Mouse (Mus musculus) olfactory bulb, adult 2 months (tissue): ENCODE data around the gene Ptgfr. TPM values are rescaled to one million over a fixed set of nuclear protein-coding genes. Genes with fewer than 3 reads are reported as not detected.

Experiments
- H3K27ac ChIP-seq: fragments of 200-500 bp; 2 replicates; pipeline ENCODE4 v1.5.1; 2012; ENCODE audit warnings: low read depth, low read length; ENCODE audit not compliant: insufficient read depth
- H3K4me1 ChIP-seq: fragments of 200-500 bp; 2 replicates; pipeline ENCODE4 v1.6.1; 2012; ENCODE audit warnings: low read length; ENCODE audit not compliant: control insufficient read depth, insufficient read depth
- H3K4me3 ChIP-seq: fragments of 200-500 bp; 2 replicates; pipeline ENCODE4 v1.5.1; 2012; ENCODE audit warnings: mild to moderate bottlenecking, low read depth, low read length, moderate library complexity; ENCODE audit not compliant: insufficient read depth
- CTCF ChIP-seq: fragments of 200-500 bp; IDR thresholded peaks from 2 replicates; pipeline ENCODE4 v1.5.1; 2012; ENCODE audit warnings: low read depth, mild to moderate bottlenecking, low read length, moderate library complexity; ENCODE audit not compliant: insufficient read depth
- POLR2A ChIP-seq: fragments of 200-500 bp; IDR thresholded peaks from 2 replicates; pipeline ENCODE4 v1.6.1; 2012; ENCODE audit warnings: mild to moderate bottlenecking, low read depth, low read length, moderate library complexity; ENCODE audit not compliant: insufficient read depth
- WGBS: fragments of 180-500 bp; shearing (Covaris S2); methylation state at CpG from one replicate; pipeline ENCODE4 v1.1.7; 2018; 5-methylcytosine and 5-hydroxymethylcytosine counted together
- polyA plus RNA-seq: library from polyadenylated mRNA; stranded (reverse); fragments of >200 nt; gene quantifications from 2 replicates; pipeline ENCODE4 v1.2.4, GENCODE M21; 2012; ENCODE audit warnings: low replicate concordance; ENCODE audit not compliant: missing spikeins, insufficient read depth, insufficient read length

Gene Ptgfr
- polyA plus RNA-seq, 1 experiment, result not detected

DNA sequence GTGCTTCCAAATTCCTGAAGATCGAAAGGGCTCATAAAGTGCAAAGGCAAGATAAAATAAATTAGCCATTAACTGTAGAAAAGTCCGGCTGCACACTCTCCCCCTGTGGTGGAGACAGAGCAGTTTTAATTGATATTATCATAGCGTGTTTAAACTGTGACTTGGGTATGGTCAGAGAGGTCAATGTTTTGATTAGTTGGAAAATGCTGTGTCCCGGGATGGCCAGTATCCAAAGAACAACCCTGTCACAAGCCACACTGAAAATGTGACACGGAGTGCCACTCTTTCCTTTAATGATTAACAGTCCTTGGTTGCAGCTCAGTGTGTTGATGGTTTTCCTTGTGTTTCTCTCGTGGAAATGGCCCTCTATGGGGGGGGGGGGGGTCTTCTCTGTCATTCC is 942 bp upstream of the Ptgfr start:
- TF ChIP-seq CTCF, result no peak
- TF ChIP-seq POLR2A, result no peak
- no peak overlapping the region for H3K4me3 ChIP-seq
- WGBS, result 62% methylated on average over 6 of the region's 6 CpGs
- H3K4me1 ChIP-seq, result peaks cover 10% of the 10 kb centered on the region
- no peak overlapping the region for H3K27ac ChIP-seq

DNA sequence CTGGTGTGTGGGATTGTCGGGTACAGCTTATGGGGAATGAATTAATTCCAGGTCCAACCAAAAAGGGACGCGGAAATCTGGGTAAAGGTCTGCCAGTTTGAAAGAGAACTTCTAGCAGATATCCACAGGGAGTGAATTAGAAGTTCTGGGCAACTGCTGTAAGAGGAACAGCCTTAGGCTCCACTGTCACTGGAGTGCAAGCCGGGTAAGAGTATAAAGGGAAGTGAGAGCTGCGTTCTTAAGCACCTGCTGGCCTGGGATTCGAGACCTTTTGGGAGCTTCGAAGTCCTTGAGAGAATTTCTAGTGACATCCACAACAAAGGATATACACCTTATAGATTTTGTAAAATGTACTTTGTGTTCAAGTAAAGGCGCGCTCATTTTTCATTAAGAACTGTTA is 319 bp upstream of the Ptgfr start:
- Histone ChIP-seq H3K27ac (no peak overlapping the region), H3K4me3 (no peak overlapping the region), H3K4me1 (peaks cover 10% of the 10 kb centered on the region)
- TF ChIP-seq CTCF, result no peak
- no peak for TF ChIP-seq POLR2A
- 46% methylated on average over 9 of the region's 9 CpGs for WGBS

DNA sequence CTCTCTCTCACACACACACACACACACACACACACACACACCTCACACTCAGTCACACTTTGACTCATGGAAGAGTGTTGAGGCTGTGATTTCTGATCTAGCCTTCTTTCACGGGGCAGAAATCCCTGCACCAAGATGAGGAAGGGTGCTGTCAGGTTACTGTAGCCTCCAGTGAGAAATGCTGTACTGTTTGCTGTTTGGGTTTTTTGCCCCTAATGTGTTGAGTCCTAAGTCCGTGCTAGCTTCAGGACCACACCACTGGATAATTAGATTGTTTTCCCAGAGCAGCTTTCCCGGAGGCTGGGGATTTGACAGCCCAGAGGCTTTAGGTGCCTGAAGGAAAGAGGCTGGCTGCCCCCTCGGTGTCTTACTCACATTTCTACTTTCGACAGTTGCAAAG is 979 bp downstream of the Ptgfr start:
- 7% methylated on average over 5 of the region's 5 CpGs for WGBS
- Histone ChIP-seq H3K4me1 (peaks cover 10% of the 10 kb centered on the region), H3K4me3 (0 out of 2 replicates have a peak overlapping the region, but pooled peaks have one; percentile 38), H3K27ac (no peak overlapping the region)
- TF ChIP-seq POLR2A (no peak), CTCF (no peak)

DNA sequence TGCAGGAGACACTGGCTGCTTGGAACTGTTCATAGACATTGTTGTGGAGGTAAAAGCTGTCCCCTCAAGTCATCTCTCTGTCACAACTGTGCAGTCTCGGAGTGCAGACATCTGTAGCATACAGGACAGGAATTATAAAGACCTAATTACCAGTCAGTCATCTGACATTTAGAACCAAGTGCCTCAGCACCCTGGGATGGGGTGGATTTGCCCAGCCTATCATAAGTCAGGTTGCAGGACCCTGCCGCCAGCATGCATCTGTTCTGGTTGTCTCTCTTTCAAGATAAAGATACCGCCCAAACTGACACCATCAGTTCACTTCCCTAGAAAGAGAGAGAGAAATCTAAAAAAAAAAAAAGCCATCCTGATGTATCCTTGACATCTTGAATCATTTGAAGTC is 1.6 kb downstream of the Ptgfr start:
- TF ChIP-seq CTCF (no peak), POLR2A (no peak)
- Histone ChIP-seq H3K4me3 (no peak overlapping the region), H3K27ac (no peak overlapping the region), H3K4me1 (peaks cover 10% of the 10 kb centered on the region)
- 79% methylated on average over 3 of the region's 3 CpGs for WGBS

DNA sequence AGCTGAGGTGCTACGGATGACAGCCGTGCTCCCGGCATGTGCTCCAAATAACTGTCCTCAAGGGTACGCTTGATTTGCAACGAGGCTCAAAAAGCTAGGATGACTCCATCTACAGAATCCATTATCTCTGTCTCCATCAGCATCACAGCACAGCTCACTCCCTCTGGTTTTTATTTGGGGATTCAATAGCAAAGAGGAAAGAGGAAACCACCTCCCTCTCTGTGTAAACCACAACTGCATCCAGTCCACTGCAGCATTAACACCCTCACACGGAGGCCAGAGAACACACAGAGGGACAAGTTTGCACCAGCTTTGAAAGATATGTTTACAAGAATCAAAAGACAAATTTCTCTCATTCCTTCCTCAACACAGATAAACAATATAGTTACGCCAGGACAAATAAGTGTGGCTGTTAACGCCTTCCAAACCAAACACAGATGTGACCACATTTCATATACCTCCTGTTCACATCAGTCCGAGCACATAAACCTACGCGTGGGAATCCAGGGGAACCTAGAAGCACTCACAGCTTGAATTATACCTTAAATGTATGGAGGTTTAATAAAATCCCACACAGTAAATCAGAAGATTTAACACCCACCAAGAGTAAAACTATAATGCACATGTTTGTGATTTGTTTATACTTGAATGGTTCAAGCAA is 9.3 kb downstream of the Ptgfr start:
- WGBS, result 90% methylated on average over 11 of the region's 11 CpGs
- Histone ChIP-seq H3K27ac (no peak overlapping the region), H3K4me3 (no peak overlapping the region), H3K4me1 (no peaks in the 10 kb centered on the region)
- TF ChIP-seq POLR2A, result no peak
- TF ChIP-seq CTCF, result no peak

DNA sequence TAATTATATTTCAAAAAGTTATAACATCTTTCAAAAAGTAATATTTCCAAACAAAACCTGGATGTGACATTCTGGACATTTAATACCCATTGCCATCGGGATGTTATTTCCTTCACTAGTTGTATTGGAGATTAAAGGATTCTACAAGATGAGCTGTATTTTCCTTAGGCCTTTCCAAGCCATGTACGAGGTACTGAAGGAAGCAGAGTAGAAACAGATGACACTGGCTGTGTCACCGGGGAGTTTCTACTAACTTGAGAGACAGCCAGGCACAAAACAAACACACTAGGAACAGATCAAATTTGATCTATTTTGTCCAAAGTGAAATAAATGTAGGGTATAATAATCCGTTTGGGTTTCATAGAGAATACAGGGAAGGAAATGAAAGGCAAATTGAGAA is 17.6 kb downstream of the Ptgfr start:
- WGBS, result 86% methylated on average over 4 of the region's 4 CpGs
- Histone ChIP-seq H3K27ac (no peak overlapping the region), H3K4me3 (no peak overlapping the region), H3K4me1 (no peaks in the 10 kb centered on the region)
- TF ChIP-seq POLR2A (no peak), CTCF (no peak)

DNA sequence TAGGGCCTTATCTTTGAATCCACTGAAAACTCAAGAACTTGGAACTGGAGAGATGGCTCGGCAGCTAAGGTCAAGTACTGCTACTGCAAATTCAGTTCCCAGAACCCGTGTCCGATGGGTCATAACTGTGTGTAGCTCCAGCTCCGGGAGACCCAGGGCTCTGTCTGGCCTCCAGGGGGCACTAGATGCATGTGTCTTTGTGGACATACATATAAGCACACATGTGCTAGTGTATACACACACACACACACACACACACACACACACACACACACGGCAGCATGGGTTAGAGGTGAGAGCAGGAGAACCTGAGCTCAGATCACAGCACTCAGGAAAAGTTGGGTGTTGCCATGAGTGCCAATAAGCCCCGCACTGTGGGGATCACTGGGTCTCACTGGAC is 19.2 kb downstream of the Ptgfr start:
- Histone ChIP-seq H3K4me1 (no peaks in the 10 kb centered on the region), H3K27ac (no peak overlapping the region), H3K4me3 (no peak overlapping the region)
- WGBS, result 85% methylated on average over 6 of the region's 6 CpGs
- TF ChIP-seq POLR2A (no peak), CTCF (no peak)

DNA sequence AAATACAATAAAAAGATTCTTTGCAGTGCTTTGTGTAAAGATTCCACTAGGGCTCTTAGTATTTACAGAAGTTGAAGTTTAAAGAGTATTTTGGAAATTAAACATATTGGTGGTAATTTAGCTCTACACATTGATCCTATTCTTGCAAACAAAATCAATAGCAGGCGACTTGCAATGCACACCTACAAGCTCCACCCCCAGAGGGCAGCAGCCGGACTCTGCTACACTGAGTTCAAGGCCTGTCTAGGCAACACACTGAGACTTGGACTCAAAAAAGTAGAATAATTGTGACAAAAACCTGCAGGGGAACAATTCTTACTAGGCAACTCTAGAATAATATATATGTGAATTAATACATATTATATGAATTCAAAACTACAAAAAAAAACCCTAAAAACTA is 28.8 kb downstream of the Ptgfr start:
- no peaks in the 10 kb centered on the region for H3K4me1 ChIP-seq
- H3K27ac ChIP-seq, result no peak overlapping the region
- TF ChIP-seq POLR2A, result no peak
- TF ChIP-seq CTCF, result no peak
- no peak overlapping the region for H3K4me3 ChIP-seq
- WGBS, result 73% methylated on average over 2 of the region's 2 CpGs

DNA sequence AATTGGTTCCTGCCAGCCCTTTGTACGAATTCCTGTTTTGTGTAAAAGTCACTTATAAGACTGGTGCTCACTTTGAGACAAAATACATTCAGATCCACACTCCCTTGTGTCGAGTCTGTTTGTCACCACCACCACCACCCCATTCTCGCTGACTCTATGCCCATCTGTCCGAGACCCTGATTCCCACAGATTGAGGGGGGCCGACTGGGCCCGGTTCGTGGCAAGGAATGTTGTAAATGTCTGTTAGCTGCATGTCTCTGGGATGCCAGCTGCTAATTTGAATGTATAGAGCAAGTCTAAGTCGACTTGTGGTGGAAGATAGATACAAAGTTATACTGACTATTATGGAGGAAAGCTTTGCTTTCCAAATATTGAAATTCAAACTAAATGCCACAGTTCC is 48.8 kb downstream of the Ptgfr start:
- WGBS, result 78% methylated on average over 8 of the region's 8 CpGs
- no peak overlapping the region for H3K4me3 ChIP-seq
- no peak overlapping the region for H3K27ac ChIP-seq
- TF ChIP-seq CTCF, result no peak
- no peaks in the 10 kb centered on the region for H3K4me1 ChIP-seq

DNA sequence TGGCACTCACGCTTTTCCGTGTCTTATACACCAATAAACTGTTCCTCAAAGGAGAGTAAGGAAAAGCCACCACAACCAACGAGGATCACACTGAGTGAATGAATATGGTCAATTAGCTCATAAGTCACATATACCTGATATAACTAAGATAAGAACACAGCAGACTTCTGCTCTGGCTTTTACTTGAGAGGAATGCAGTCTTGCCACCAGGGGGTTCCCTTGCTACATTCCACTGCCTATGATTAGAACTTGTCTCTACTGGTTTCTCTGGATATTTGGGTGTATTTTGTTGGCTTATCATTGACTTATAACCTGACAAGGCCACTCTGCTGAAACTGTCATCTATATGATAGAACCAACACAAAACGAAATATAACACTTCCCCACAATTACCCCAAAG is 62.3 kb downstream of the Ptgfr start:
- no peak overlapping the region for H3K4me3 ChIP-seq
- H3K27ac ChIP-seq, result no peak overlapping the region
- no peaks in the 10 kb centered on the region for H3K4me1 ChIP-seq
- TF ChIP-seq POLR2A (no peak), CTCF (no peak)
- WGBS, result 82% methylated on average over 4 of the region's 4 CpGs
